Mouse (Mus musculus): ENCODE data around the gene Lap3. TPM values are rescaled to one million over a fixed set of nuclear protein-coding genes. Genes with fewer than 3 reads are reported as not detected.

Lap3 gene
- polyA plus RNA-seq, 1 experiment from 2014 or later, result 64.0 TPM

DNA sequence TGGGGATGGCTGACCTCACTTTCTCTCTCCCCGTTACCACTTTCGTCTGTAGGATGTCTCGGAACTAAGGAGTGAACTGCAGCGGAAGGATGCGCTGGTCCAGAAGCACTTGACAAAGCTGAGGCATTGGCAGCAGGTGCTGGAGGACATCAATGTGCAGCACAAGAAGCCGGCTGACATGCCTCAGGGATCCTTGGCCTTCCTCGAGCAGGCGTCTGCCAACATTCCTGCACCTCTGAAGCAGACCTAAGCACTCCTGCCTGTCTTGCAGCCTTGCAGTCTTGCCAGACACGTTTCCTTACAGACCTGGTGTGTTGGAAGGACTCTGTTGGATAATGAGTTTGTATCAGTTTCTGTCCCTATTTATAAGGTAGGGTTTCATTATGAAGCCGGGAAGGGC is 31.9 kb downstream of the Lap3 start:
- Histone ChIP-seq H3K4me3 (no peak overlapping the region), H3K36me3 (peaks cover 70% of the 10 kb centered on the region), H3K9ac (no peak overlapping the region), H3K4me1 (peaks cover 16% of the 10 kb centered on the region), H3K4me2 (no peak overlapping the region), H3K27ac (replicated peaks) (no peak overlapping the region), H3K9me3 (no peaks in the 10 kb centered on the region), H3K27me3 (replicated peaks) (no peaks in the 10 kb centered on the region)
- WGBS, result 87% methylated on average over 10 of the region's 10 CpGs
- no peak for ATAC-seq (ENCODE audit: extremely low read depth, insufficient number of reproducible peaks, low FRiP score, low TSS enrichment)

DNA sequence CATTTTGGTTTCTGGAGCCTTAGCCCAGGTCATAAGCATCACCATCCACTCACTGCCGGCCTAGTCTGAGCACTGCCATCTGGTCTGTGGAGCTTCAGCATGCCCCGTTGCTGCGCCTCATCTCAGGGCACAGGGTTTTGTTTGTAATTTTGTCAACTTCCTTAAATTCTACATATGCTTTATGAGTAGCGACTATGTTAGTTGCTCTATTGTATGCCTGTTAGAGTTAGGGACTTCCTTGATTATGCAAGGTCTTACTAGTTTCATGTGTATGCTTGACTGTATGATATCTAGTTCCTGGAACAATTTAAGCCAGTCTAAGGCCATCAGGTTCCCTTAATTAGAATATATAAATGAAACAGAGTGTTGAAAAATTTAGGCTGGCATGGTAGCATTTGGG is 33.2 kb downstream of the Lap3 start:
- H3K4me1 ChIP-seq, result peaks cover 9% of the 10 kb centered on the region
- H3K27ac ChIP-seq (replicated peaks), result no peak overlapping the region
- no peaks in the 10 kb centered on the region for H3K27me3 ChIP-seq (replicated peaks)
- no peak overlapping the region for H3K9ac ChIP-seq
- WGBS, result 94% methylated on average over 4 of the region's 4 CpGs
- H3K36me3 ChIP-seq, result peaks cover 80% of the 10 kb centered on the region
- H3K4me3 ChIP-seq, result no peak overlapping the region
- no peak for ATAC-seq (ENCODE audit: extremely low read depth, insufficient number of reproducible peaks, low FRiP score, low TSS enrichment)
- H3K4me2 ChIP-seq, result no peak overlapping the region
- H3K9me3 ChIP-seq, result no peaks in the 10 kb centered on the region

DNA sequence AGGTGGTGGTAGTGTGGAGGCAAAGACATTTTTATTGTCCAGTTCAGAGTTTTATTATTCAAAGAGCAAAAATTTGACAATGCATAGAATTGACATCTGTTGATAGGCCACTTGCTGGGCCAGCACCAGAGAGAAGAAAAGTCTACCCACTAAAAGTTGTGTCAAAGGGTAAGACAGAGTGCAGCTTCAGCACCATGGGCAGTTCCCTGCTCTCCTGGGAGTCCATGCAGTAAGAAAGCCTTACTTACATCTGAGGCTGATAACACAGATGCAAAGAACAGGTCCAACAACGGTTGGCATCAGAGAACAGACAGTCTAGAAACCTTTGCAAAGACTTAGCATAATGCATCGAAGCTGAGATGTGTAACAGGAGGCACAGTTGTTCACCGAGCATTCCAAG is 36.5 kb downstream of the Lap3 start:
- 78% methylated on average over 3 of the region's 3 CpGs for WGBS
- H3K36me3 ChIP-seq, result peaks cover 69% of the 10 kb centered on the region
- H3K27ac ChIP-seq (replicated peaks), result no peak overlapping the region

DNA sequence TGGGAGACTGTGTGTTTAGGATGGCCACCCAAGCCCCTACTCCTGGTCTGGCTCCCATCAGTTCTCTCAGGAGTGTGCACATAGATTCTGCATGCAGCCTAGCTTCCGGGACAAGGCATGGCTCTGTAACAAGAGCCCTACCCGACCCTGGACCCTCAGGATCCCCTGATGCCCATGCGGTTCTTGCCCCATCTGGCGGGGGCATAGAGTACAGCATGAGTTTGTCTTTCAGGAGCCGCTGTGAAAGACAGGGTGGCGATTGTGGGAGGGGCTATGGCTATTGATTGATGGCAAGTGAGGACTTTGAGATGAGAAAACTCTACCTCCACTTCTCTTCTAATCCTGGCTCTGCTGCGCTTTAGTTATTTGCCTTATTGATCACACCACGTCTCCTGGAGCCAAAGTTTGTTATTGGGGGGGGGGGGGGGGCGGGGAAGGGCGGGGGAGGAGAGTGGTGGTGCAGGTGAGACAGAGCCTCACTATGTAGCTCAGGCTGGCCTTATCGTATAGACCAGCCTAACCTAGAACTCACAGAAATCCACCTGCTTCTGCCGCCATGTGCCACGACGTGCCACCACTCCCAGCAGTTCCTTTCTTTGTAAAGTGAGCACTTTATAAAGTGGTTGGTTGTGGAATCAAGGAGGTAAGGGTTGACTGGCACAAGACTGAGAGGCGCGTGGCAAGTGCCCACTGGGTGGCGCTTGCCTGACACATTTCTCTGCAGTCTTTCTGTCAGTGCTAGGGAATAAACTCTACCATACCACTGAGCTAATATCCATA is 41.3 kb downstream of the Lap3 start:
- Histone ChIP-seq H3K9ac (no peak overlapping the region), H3K9me3 (no peaks in the 10 kb centered on the region), H3K4me1 (no peaks in the 10 kb centered on the region), H3K4me2 (no peak overlapping the region), H3K4me3 (no peak overlapping the region), H3K27ac (replicated peaks) (no peak overlapping the region), H3K27me3 (replicated peaks) (no peaks in the 10 kb centered on the region; the same call in 1 of the 2 replicates), H3K36me3 (peaks cover 22% of the 10 kb centered on the region)
- 5% methylated on average over 17 of the region's 17 CpGs for WGBS
- ATAC-seq (ENCODE audit: extremely low read depth, insufficient number of reproducible peaks, low FRiP score, low TSS enrichment), result no peak

More for the DNA sequence above, 36.5 kb downstream of the Lap3 start:
- Histone ChIP-seq H3K4me2 (no peak overlapping the region), H3K27me3 (replicated peaks) (no peaks in the 10 kb centered on the region), H3K4me1 (no peaks in the 10 kb centered on the region), H3K4me3 (no peak overlapping the region), H3K9ac (no peak overlapping the region), H3K9me3 (no peaks in the 10 kb centered on the region)
- ATAC-seq (ENCODE audit: extremely low read depth, insufficient number of reproducible peaks, low FRiP score, low TSS enrichment), result no peak

GRCm38 (mm10) chr5:45535177-45535576 is 42.0 kb downstream of the Lap3 start:
- Histone ChIP-seq H3K9ac (no peak overlapping the region), H3K36me3 (peaks cover 16% of the 10 kb centered on the region), H3K9me3 (no peaks in the 10 kb centered on the region), H3K4me2 (no peak overlapping the region), H3K27me3 (replicated peaks) (no peaks in the 10 kb centered on the region; the same call in 1 of the 2 replicates), H3K4me3 (no peak overlapping the region), H3K4me1 (no peaks in the 10 kb centered on the region), H3K27ac (replicated peaks) (no peak overlapping the region)
- WGBS, result 55% methylated on average over 4 of the region's 4 CpGs
- no peak for ATAC-seq (ENCODE audit: extremely low read depth, insufficient number of reproducible peaks, low FRiP score, low TSS enrichment)

DNA sequence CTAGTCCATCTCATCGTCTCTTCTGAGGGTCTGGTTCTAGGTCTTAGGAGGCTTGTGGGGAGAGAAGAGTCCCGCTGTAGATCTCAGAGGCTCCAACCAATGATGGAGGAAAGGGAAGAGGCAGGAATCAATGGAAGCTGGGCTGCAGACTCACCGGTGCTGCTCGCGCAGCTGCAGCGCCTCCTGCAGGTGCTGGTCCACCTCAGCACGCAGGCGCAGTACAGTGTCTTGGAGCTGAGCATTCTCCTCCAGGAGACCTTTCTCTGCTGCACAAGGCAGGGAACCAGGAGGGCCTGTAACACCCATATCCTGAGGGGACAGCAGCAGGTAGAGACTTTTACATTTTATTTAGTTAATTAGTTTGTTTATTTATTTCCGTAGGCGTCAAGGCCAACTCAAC is 46.3 kb downstream of the Lap3 start:
- Histone ChIP-seq H3K27me3 (replicated peaks) (no peaks in the 10 kb centered on the region; the same call in 1 of the 2 replicates), H3K4me2 (no peak overlapping the region), H3K27ac (replicated peaks) (no peak overlapping the region), H3K9ac (no peak overlapping the region), H3K9me3 (no peaks in the 10 kb centered on the region), H3K36me3 (no peaks in the 10 kb centered on the region), H3K4me1 (no peaks in the 10 kb centered on the region), H3K4me3 (no peak overlapping the region)
- 45% methylated on average over 10 of the region's 10 CpGs for WGBS
- ATAC-seq (ENCODE audit: extremely low read depth, insufficient number of reproducible peaks, low FRiP score, low TSS enrichment), result no peak

DNA sequence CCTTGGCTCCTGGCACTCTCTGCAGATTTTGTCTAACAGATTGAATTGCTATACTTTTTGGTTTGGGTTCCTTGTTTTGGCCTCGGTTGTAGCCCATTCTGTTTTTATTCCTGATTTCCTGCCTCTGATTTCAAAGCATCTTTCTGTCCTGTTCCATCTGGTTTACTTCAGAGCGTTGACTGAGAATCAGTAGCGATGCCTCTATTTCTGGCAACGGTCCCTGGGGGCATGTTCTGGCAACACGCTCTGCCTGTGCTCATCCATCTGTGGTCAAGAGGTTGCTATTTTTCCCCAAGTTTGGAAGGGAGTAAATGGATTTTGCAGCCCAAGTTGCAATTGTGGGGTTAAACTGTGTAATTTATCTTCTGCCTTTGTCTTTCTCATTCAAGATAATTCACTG is 50.2 kb downstream of the Lap3 start:
- Histone ChIP-seq H3K4me1 (no peaks in the 10 kb centered on the region), H3K9me3 (no peaks in the 10 kb centered on the region), H3K9ac (no peak overlapping the region), H3K4me3 (no peak overlapping the region), H3K36me3 (no peaks in the 10 kb centered on the region), H3K27ac (replicated peaks) (no peak overlapping the region), H3K27me3 (replicated peaks) (no peaks in the 10 kb centered on the region; the same call in 1 of the 2 replicates), H3K4me2 (no peak overlapping the region)
- no peak for ATAC-seq (ENCODE audit: extremely low read depth, insufficient number of reproducible peaks, low FRiP score, low TSS enrichment)
- 43% methylated on average over 5 of the region's 5 CpGs for WGBS

- 71% methylated on average over 1 of the region's 1 CpGs for WGBS
- no peak overlapping the region for H3K9ac ChIP-seq
- H3K36me3 ChIP-seq, result no peaks in the 10 kb centered on the region
- H3K4me1 ChIP-seq, result no peaks in the 10 kb centered on the region
- ATAC-seq (ENCODE audit: extremely low read depth, insufficient number of reproducible peaks, low FRiP score, low TSS enrichment), result no peak
- H3K4me3 ChIP-seq, result no peak overlapping the region
- H3K27ac ChIP-seq (replicated peaks), result no peak overlapping the region
- H3K9me3 ChIP-seq, result no peaks in the 10 kb centered on the region
- no peaks in the 10 kb centered on the region for H3K27me3 ChIP-seq (replicated peaks)
- H3K4me2 ChIP-seq, result no peak overlapping the region
These were observed 56.4 kb downstream of the Lap3 start for GRCm38 (mm10) chr5:45549586-45549985.

Other genes with a start within 250 kb of the Lap3 start
- gene Qdpr, start 43.1 kb upstream of the Lap3 start, polyA plus RNA-seq (2015; fragmentation: Nextera tagmentation; extraction: Ambion mirVana), result 87.2 and 98.7 TPM in 2 replicates
- not detected in 2 replicates for gene Clrn2, start 39.6 kb upstream of the Lap3 start, polyA plus RNA-seq (2015; fragmentation: Nextera tagmentation; extraction: Ambion mirVana)
- 172 and 189 TPM in 2 replicates for gene Med28, start 26.9 kb downstream of the Lap3 start, polyA plus RNA-seq (2015; fragmentation: Nextera tagmentation; extraction: Ambion mirVana)
- gene Fam184b, start 146.2 kb downstream of the Lap3 start, polyA plus RNA-seq (2015; fragmentation: Nextera tagmentation; extraction: Ambion mirVana), result 0.23 and 0.33 TPM in 2 replicates
- gene Ncapg, start 176.5 kb downstream of the Lap3 start, polyA plus RNA-seq (2015; fragmentation: Nextera tagmentation; extraction: Ambion mirVana), result 28.3 and 29.7 TPM in 2 replicates